Mouse (Mus musculus) heart, postnatal 10 days (tissue): ENCODE data around the gene Mark4. TPM values are rescaled to one million over a fixed set of nuclear protein-coding genes. Genes with fewer than 3 reads are reported as not detected.

ENCODE experiments used
- DNase-seq, 2 experiments: peaks; one replicate each; pipeline ENCODE4 v3.0.0; 2021
- intact Hi-C: fragments of 180-260 bp; cut with DNase I; formaldehyde crosslinking; loops from one replicate; pipeline ENCODE4 v1.15.1; 2025
- total RNA-seq, 2 experiments: library from RNA; stranded (reverse); gene quantifications; 2 replicates each; pipeline ENCODE4 v1.2.3; 2021

Mark4 gene
- total RNA-seq, 2 experiments from 2014 or later = 26.6 to 26.8 TPM

DNA sequence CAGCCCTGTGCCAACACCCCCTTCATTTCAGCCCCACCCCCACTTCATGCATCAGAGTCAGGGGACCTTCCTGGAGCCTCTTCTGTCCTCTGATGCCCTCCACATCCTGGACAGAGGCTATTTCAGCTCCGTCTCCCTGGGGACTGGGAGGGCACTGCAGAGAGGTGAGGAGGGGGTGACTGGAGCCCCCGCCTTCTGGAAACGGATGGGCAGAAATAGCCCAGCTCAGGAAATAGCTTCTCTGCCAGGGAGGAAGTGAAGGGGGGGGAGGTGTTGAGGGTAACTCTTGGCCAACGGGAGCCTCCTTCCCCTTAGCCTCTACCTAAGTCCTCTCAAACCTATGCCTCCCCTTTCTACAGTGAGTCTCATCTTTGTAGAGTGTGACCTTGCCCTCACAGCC is 13.8 kb upstream of the Mark4 start:
- intact Hi-C loops = no loop called here
- no peak for DNase-seq

DNA sequence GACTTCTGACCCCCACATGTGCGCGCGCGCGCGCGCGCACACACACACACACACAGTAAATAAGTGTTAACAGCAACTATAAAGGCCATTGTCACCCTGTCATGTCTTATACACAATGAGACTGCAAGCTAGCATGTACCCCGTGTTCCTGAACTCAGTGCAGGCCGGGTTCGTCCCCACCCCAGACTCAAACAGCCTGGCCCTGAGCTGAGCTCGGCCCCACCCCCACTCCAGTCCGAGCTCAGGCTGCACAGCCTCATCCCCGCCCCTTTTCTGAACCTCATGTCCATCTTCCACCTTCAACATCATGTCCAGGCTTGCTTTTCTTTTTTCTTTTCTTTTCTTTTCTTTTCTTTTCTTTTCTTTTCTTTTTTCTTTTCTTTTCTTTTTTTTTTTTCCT is 11.7 kb upstream of the Mark4 start:
- intact Hi-C loops = no loop called here
- no peak for DNase-seq

DNA sequence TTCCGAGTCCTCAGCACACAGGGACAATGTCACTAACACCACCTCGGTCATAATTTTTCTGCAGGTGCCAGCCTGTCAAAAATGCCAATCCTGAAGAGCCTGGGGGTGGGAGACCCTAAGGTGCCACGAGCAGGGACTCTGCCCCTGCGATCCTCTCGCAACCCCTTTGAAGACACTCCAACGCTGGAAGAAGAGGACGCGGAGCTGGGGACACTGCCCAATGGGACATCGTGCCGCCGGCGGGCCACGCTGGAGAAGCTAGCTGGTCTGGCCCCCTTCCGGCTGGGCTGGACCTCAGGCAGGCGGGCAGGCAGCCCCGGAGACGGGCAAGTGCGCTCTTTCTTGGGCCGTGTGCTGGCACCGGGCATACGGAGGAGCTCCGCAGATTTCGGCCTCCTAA is 10.8 kb upstream of the Mark4 start:
- intact Hi-C loops = no loop called here
- DNase-seq = no peak

DNA sequence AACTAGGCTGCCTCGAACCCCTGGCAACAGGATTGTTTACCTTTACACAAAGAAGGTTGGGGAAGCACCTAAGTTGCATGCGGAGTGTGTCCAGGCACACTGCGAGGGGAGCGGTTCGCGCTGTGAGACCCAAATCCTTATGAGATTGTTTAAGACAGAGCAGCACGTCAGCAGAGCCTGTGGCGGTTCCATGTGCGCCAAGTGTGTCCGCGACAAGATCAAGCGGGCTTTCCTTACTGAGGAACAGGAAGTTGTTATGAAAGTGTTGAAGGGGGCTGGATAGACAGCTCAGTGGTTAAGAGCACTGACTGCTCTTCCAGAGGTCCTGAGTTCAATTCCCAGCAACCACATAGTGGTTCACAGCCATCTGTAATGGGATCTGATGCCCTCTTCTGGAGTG is 9.7 kb upstream of the Mark4 start:
- intact Hi-C loops = no loop called here

DNA sequence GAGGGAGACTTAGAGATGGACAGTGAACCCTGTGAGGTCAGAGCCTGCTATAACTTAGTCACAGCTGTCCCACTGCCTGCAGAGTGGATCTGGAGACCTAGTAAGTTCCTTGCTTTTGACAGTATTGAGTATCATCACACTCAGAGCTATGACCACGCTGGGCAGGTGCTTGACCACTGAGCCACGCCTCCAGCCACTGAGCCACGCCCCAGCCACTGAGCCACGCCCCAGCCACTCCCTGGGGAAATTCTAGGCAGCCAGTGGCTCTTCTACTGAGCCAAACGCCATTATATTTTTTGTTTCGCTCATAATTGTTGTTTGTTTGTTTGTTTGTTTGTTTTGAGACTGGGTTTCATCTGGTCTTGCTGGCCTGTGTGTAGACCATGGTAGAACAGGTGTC is 9.0 kb upstream of the Mark4 start:
- intact Hi-C loops = no loop called here

More for the DNA sequence above, 9.7 kb upstream of the Mark4 start:
- no peak for DNase-seq

GRCm38 (mm10) chr7:19466602-19467145 is 8.1 kb upstream of the Mark4 start:
- intact Hi-C loops = no loop called here
- DNase-seq = no peak

More for the DNA sequence above, 9.0 kb upstream of the Mark4 start:
- DNase-seq = no peak

DNA sequence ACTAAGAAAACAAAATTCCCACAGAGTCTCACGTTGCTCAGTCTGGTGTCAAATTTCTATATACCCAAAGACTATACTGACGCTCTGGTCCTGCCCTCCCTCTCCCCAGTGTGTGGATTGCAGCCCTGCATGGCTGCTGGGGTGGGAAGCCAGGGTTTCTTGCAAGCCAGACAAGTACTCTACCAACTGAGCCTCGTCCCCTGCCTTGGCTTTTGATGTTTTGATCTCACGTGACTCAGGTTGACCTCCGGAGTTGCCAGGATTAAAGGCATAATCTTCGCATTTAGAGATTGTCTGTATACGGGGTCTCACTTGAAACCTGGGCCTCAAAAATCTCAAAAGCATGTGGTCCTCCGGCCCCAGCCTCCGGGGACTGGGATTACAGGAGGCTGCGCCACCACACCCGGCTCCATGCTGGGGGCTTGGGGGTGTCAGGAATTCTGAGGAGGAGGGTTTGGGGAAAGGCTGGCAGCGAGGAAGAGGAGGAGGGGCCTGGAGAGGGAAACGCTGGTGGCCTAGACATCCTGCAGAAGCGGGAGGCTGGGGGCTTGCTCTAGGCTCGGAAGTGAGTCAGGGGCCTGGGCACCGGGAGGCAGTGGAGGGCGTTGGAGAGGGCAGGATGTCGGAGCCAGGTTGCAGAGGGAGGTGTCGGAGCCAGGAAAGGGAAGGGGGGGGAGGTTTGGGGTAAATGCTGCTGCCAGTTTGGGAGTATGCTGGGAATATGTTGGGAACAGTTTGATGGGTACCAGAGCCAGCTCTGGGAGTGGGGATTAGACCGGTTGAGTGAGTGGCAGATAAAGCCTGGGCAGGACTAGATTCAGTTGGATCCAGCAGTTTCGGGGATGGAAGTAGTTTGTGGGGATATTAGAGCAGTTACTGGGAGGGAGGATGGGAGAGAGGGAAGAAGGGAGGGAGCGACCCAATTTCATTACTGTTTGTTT is 6.0 kb upstream of the Mark4 start:
- intact Hi-C loops = no loop called here
- no peak for DNase-seq

- intact Hi-C loops = no loop called here
- no peak for DNase-seq
Observed at GRCm38 (mm10) chr7:19462884-19463381, 4.3 kb upstream of the Mark4 start, which contains the start of gene Exoc3l2. Gene Exoc3l2, plus strand, starts transcription at chr7:19463331.

- intact Hi-C loops = no loop called here
- DNase-seq = no peak
Observed at GRCm38 (mm10) chr7:19462443-19462842, 3.8 kb upstream of the Mark4 start.

- peak; percentile 82 to 90 for DNase-seq
- intact Hi-C loops = no loop called here
Observed at GRCm38 (mm10) chr7:19461488-19461887, 2.9 kb upstream of the Mark4 start.

DNA sequence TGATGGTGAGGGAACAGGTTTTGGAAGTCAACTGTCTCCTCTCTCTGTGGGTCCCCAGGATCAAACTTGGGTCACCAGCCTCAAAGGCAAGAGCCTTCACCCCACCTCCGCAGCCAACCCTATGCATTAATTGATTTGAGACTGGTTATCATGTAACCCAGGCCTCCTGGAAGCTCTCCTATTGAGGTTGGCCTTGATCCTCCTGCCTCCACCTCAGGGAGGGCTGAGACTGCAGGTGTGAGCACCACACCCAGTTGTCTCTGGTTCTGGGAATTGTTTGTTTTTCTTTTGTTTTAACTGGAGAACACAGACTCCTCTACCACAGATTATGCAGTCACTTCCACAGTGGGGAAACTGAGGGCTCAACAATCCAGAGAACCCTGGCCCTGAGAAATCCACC is 1.9 kb upstream of the Mark4 start:
- intact Hi-C loops = no loop called here
- no peak for DNase-seq

DNA sequence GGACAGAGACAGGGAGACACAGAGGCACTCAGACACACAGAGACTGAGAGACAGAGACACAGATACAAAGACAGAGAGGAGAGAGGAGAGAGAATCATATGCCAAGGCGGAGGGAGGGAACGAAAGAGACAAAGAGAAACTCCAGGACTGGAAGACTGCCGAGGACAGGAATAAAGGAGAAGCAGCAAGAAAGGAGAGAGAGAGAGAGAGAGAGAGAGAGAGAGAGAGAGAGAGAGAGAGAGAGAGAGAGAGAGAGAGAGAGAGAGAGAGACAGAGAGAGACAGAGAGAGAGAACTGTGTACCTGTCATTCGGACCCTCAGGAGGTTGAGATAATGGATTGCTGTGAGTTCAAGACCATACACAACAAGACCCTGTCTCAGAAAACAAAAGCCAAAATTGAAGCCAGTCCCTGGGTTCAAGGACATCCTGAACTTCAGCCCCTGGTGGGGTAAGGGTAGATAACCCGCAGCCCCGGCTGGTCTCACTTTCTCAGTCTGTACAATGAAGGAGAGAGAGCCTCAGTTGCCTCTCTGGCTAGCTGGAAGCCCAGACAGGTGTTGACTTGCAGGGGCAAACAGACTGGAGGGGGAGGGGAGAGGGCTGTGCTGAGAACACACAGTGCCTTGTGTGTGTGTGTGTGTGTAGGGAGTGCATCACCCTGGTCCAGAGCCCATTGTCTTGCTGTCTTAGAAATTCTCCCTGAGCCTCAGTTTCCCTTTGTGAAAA is 686 bp upstream of the Mark4 start:
- DNase-seq = no peak
- intact Hi-C loops = loop anchor here (2.0 kb wide), 1 partner anchor 15 kb away; no protein-coding TSS in a partner anchor

DNA sequence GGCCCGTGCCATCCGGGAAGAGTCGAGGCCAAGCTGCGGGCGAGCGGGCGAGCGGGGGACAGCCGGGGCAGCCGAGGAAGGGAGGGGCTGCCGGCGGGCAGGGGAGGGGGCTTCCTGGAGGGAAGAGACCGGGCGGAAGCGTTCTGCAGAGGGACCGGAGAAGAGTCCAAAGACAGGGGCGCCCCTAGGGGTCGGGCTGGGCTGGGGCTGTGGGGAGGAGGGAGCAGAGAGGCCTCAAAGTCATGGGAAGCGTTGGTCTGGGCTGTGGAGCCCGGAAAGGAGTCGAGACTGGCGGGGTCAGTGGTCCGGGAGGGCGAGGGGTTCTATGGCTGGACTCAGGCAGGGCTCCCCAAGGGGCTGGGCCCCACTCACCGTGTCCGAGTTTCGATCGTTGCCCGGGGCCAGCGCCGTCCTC is 542 bp downstream of the Mark4 start:
- DNase-seq = peak; percentile 74 to 79
- intact Hi-C loops = loop anchor here (2.0 kb wide), 1 partner anchor 17 kb away; no protein-coding TSS in a partner anchor

DNA sequence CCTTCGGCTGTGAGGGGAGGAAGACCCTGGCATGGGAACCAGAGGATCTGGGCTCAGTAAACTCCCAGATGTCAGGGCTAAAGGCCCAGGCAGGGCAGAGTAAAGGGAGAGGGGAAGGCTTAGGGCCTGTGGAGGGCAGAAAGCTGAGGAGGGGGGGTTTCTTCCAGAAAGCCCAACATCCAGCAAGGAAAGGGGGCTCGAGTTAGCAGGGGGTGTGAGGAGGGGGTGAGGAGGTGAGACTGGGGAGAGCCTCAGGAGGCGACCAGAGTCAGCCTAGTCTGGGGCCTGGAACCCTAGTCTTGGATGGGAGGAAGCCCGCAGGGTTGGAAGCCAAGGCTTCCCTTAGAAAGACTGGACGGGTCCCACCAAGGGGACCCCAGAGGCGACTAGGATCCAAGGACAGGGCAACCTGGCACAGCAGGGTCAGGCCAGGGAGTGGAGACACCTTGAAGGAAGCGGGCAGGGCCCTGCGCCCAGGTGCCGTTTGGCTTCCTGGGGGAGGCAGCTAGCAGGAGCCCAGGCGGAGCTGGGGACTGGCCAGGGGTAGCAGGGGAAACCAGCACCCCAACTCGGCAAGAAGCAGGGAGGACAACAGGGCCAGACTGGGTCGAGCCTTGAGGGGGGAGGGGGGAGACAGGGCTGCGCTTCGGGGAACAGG is 1.1 kb downstream of the Mark4 start:
- intact Hi-C loops = loop anchor here (2.0 kb wide), 1 partner anchor 17 kb away; no protein-coding TSS in a partner anchor
- no peak for DNase-seq

- intact Hi-C loops = no loop called here
- no peak for DNase-seq
Observed at GRCm38 (mm10) chr7:19456628-19457027, 2.0 kb downstream of the Mark4 start.

DNA sequence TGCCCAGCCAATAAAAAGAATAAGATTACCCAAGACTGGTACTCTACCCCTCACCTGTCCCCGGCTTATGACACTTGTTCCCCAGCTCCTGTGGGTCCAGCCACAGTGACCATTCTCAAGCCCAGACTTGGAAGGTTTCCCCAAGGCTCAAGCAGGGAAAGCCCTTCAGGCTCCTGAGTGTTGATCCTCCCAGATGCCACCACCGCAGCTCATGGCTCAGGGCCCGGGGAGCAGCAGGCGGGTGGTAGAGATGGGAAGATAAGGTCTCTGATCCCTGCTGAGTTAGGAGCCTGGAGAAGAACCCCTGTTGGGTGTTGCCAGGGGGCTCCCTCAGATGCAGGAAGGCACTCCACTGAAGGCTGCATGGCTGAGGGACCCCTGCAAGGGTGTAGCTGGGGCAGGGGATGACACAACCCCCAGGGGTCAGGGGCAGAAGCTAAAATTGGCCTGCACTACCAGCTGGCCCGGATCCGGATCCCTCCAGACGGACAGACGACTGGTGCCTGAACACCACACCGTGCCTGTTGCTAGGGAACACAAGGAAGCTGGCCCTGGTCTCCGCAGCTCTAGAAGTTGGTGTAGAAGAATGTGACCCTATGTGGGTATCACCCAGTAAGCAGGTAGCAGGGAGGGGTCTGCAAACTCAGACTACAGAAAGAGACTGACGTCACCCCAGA is 2.7 kb downstream of the Mark4 start:
- intact Hi-C loops = no loop called here
- DNase-seq = no peak

DNA sequence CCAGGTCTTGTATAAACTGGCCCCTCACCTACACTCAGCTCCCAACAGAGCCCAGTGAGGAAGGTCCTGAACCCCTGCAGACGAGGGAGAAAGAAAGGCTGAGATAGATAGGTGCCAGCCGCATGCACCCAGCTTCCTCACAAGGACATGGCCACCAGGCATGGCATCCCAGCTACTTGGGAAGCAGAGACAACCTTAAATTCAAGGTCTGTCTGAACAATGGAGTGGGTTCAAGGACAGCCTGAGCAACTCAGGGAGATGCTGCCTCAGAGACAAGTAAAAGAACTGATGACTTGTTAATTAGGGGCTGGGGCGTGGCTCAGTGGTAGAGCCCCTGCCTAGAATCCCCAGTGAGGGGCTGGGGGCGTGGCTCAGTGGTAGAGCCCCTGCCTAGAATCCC is 3.4 kb downstream of the Mark4 start:
- DNase-seq = no peak
- intact Hi-C loops = no loop called here

DNA sequence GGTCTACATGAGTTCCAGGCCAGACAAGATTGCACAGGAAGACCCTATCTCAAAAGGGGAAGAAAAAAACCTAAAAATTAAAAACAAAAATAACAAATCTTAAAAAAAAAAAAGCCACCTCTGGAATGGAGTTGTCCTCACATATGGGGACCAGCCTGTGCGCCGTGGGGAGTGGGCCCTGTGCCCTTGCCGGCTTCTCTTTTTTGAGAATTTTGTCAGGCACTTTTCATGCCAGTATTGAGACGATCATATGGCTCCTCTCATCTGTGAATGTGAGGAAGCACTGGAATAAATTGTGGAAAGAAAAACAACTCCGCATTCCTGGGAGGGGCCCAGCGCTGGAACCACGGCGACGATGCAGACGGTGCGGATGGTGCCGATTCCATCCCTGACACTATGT is 9.5 kb downstream of the Mark4 start:
- intact Hi-C loops = no loop called here
- no peak for DNase-seq

- intact Hi-C loops = no loop called here
- no peak for DNase-seq
Observed at GRCm38 (mm10) chr7:19447689-19448088, 10.9 kb downstream of the Mark4 start.

DNA sequence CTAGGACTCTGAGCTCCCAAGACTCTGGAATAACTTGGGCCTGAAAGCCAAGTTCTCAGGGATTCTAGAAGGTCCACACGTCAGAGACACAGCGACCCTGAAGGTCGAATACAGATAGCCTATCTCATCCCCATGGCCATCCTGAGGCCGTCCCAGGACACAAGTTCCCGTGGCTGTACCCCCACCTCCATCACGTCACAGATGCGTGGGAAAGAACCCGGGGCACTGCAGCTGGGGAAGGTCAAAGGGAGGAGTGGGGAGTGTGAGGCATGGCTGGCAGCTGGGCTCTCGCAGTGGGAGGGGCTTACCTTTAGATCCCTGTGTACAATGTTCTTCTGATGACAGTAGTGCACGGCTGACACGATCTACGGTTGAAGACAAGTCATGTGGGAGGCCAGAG is 13.8 kb downstream of the Mark4 start:
- intact Hi-C loops = no loop called here
- no peak for DNase-seq
